Mouse (Mus musculus) frontal cortex, postnatal 36 days (tissue): ENCODE results near the gene Pola2.

Source experiments
- DNase-seq, 2 experiments: peaks; one replicate each; pipeline ENCODE4 v3.0.0; 2022; ENCODE audit warnings: low spot score in 2 of 2

Gene Pola2

DNA sequence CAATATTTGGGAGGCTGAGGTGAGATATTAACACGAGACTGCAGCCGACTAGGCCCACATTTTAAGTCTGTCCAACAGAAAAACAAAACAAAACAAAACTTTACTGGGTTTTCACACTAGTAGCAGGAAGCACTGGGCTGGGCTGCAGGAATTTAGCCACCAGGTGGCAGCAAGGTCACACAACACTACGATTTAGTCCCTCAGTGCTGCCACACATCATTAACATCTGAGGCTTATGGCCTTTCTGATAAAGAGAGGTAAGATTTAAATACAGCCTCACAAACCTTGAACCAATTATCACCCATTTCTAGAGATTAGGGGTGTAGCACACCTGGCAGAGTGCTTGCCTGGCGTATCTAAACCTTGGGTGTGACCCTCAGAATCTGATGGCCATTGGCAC, 1.3 kb upstream of the Pola2 start:
- peak; percentile 52 to 68 for DNase-seq

DNA sequence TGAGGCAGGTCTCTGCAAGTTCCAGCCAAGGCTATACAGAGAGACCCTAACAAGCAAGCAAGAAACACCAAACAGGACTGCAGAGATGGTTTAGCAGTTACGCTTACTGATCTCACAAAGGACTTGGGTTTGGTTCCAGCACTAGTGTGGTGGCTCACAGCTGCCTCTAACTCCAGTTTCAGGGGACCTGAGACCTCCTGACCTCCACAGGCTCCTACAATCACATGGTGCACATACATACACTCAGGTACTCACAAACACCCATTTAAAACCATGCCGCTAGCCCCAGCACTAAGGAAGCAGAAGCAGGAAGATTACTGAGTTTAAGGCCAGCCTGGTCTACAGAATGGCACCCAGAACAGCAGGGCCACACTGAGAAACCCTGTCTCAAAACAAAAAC, 802 bp upstream of the Pola2 start:
- DNase-seq: no peak

DNA sequence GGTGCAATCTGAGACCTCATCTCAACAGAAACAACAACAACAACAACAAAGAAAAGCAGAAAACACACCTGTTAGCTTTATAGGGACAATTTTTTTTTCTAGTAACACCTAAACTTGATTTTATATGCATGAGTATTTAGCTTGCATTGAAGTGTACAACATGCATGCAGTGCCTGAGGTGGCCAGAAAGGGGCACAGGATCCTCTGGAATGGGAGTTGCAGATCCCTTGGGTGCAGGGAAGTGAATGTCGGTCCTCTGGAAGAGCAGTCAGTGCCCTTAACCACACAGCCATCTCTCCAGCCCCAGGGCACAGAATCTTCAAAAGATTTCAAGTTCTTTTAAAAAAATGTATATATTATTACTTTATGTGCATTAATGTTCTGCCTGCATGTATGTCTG, 1.4 kb downstream of the Pola2 start:
- no peak for DNase-seq

DNA sequence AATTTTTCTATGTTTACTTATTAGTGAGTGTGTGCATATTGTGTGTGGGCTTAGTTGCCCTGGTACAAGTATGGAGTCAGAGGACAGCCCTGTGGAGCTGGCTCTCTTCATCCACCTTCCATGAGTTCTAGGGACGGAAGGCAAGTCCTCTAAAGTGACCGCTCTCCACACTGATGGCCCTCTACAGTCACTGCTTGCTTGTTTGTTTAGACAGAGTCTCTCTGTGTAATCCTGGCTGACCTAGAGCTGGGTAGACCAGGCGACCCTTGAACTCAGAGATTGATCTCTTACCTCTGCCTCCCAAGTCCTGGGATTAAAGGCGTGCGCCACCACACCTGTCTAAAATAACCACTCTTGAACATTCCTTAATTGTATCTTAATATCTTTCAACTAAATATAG, 6.6 kb downstream of the Pola2 start:
- no peak for DNase-seq

DNA sequence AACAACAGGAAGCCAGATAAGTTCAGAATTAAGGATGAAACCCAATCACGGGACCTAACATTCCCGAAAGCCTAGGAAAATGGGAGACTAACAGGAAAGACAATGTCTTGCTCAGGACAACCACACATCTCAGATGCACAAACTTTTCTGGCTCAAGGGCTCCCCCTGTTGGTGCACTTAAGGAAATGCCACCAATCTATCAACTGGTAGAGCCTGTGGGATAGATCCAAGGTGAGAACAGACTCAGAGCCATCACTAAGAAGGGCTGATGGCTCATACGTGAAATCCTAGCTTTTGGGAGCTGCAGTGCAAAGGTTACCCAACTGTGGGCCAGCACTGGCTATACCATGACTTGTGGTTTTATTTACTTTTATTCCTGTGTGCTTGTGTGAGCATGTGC, 7.3 kb downstream of the Pola2 start:
- peak; percentile 73 to 79 for DNase-seq

DNA sequence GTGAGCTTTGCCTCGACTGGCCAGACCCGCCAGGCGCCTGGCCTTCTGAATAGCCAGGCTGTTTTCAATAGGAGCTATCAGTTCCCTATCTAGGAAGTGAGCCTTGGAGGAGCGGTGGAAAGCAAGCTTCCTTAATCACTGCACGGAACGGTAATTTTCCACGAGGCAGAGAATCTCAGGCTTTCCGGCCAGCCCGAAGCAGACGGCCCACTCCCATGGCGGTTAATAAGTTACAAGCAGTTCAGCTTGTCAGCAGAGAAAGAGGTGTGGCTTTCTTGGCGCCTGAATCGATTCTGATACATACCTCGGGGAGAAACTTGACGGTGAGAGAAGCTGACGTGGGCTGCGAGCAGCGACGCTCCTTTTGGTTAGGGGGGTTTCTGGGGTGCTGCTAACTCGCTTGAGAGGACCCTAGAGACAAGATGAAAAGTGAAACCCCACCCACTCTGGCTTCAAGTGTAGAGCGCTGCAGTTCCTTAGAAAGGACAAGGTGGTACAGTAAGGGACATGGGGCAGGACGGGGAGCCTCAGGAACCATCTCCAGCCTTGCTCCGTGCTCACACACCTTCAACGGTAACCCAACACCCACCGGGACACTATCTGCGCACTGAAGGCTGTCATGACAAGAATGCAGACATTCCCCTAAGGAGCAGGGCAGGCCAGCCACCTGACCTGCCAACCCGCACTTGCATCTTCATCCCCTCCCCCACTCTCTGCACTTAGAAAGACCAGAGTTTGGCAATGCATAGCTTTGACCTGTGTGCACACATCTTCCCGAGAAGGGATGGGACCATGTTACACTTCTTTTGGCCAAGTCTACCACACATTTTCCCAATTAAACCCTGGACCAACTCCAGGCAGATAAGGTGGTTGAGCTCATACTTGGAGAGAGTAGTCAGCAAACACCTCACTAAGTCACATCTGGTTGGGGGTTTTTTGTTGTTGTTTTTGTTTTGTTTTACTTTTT, 8.0 kb downstream of the Pola2 start:
- no peak for DNase-seq

DNA sequence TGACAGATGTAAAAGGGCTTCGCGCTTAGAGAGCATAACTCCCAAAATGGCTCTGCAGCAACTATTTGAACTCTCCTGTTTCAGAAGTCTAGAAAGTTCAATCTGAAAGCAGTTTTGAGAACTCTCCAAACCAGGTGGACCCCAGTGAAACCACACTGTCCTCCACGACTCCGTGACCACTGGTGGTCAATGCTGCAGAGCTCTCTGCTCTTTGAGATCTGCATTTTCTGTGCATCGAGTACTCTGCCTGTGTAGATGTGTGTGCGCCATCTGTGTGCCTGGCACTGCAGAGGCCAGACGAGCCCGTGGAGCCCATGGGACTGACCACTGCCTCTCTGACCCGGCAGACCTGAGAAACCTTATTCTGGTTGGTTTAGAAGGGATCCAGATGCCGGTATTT, 9.1 kb downstream of the Pola2 start:
- DNase-seq: no peak

DNA sequence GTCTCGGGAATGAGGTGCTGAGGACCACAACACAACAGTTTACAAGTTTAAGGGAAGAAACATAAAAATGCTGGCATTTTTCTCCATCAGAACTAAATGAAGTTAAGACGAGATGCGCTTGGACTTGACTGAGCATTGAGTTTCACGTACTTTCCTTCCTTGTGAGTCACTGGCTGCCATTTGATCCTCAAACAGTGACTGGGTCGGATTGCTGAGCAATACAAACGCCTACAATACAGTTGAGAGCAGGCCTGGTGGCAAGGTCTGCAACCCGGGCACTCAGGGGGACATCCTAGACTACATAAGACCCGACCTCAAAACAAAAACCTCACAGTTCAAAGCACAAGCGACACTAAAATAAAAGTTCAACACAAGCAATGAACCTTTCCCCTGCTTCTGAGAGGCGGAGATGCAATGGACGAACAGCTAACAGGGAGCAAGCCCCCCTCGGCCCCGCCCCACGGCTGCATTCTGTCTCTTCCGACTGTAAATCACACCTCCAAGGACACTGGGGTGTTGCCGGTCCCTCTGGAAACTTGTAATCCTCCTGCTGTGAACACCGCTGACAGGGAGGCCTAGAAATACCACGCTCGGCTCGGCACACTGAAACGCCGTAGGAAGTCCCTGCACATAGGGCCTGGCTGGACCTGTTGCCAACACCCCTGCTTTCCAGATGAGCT, 9.8 kb downstream of the Pola2 start:
- no peak for DNase-seq

DNA sequence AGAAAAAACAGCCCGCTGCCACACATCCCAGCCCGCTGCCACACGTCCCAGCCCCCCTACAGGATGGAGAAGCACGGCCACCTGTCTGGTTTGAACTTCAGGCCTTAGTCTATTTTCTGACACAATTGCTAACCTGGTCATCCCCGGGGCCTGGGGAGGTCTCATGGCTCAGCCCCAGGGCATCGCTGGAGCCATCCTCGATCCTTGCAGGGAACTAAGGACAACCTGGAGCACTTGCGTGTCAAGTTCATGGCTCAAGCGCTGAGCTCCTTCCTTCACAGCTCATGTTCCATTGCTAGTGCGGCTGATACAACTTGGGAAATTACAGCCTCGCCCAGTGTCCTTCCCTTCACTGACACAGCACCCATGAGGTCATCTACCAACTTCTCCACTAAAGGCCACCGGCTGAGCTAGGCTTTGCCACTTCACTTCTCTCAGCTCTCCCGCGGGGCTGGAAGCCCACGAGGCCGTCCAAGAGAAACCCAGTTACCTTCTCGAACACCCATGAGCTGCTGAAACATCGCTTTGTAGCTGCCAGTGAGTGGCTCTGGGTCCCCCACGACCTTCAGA, 10.7 kb downstream of the Pola2 start:
- DNase-seq: no peak

DNA sequence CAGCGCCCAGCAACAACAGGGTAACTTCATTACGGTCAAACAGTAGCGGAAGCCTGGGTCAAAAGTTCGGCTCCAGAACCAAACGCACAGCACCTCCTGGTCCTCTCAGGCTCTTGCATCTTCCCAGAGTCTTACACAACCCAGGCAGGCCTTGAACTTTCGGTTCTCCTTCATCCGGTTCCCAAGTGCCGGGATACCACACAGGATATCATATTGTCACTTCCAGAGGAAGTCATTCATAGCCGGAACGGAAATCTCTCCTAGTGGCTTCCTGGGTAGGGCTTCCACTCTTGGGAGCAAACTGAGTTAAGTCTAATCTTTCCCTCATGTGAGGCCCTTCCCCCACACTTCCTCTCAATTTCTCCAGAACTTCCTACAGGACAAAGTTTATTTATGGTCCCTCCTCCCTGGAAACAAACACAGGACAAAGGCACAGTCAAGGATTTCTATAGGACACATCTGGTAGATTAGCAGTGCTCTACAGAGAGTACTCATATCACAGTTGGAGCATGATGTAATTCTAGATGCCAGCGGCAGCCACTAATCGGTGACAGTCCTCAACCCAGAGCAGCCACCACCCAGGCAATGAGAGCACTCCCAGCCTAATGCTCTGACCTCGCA, 11.8 kb downstream of the Pola2 start:
- no peak for DNase-seq

DNA sequence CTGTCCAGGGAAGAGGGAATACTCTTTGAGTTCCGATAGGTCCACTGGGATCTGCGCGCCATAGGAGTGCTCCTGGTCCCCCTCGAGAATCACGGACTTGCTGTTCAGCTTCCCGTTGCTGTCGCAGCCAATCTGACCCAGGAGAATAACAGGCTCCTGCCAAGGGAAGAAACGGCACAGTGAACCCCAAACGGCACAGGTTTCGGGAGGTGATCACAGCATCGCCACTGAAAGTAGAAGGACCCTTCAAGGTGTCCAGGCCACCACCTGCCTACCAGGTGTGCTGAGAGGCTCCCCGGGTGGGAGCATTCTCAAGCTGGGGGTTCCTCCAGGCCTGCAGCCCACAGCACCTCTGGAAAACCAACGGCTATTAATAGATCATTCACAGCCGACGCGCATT, 12.4 kb downstream of the Pola2 start:
- DNase-seq: no peak

DNA sequence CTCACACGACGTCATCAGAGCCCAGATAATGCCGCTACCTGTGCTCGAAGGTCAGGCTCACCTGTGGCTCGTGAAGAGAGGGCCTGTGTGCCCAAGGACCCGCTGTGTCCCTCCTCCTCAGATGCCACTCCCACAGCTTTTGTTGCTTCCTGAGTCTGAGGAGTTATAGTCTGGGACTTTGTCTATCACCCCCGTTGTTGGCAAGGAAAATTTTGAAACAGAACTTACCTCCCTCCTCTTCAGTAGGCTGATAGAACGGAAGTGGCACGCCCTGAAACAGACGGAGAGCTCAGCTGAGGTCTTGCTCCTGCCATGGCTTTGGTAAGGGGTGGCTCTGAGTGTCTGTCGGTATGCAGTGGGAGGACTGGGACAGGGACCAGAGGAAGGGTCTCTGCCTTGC, 13.8 kb downstream of the Pola2 start:
- DNase-seq: no peak

DNA sequence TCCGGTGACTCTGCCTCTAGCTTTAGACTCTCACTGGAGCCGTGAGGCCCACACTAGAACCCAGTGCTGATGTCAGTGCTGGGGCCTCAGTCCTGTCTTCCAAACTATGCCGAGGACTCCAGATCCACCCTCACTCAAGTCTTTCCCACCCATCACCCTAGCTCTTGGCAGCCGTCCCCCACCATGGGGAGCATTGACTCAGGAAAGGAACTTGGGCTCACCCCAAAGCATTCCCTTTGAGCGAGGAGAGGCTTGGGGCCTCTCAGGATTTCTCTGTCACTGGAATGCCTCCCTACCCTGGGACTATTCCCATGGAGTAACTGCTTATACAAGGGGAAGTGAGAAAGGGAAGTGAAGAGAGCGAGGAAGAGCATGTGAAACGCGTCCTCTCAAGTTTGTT, 18.1 kb downstream of the Pola2 start:
- DNase-seq: no peak

DNA sequence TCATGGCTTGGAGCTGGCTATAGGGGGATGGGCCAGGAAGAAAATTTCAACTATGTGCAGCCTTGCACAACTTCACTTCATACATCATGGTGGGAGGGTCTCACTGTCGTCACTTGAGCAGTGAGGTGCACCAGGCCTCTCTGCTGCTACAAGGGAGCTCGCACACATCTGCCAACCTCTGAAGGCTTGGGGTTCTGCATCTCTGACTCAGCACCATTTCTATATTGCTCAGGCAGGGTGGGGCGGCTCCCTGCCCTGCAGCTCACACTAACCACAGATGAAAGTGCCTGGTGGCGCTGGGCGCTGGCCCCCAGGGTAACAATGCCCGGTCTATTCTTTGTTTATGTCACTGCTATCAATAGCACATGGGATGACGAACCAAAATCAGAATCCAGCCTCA, 19.0 kb downstream of the Pola2 start:
- DNase-seq: no peak

DNA sequence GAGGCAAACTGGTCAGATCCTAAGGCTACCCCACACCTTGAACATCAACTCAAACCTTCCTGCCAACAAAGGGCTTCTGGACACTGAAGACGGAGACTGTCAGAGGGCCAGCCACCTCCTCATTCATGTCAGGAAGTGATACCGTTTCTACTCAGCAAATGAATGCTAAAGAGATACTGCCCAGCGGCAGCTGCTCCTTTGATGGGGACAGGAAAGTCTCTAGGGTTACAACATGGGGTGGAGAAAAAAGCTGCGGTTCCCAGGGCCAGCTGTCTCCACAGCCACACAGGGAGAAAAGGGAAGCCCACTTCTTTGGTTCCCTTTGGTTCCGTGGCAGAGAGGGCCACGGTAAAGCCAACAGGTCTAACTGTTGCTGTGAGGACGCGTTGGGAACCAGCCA, 19.9 kb downstream of the Pola2 start:
- no peak for DNase-seq

DNA sequence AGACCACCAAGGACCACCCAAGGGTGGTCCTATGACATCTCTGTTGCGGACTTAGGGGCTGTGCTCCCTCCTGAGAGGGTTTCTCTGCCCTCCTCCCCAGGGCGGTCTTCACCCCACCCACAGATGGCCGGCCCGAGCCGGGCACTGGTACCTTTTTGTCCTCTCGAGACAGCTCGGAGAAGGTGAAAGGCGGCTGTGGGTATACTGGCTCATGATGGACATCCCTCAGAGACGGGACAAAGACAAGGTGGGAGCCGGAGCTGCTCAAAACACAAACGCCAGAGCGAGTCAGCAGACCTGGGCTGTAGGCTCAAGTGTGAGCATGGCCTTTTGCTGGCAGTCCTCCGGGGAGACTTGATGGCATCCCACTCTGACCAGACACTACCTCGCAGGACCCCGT, 20.6 kb downstream of the Pola2 start:
- no peak for DNase-seq

DNA sequence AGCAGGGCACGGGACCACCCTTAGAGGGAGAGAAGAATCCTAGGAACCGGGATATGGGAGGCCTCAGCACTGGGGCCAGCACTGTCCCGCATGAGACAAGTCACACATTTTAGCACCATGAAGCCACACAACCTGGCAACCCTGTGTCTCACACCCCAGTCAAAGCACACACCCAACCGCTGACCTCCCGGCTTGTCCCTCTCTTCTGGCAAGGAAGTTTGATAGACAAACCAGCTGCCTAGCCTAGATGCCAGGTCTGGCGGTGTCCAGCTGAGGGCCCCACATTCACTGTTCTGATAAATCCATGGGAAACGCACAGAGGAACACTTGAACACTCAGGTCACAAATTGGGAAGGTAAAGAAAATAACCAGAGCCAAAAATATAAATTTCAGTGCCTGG, 21.4 kb downstream of the Pola2 start:
- DNase-seq: no peak

DNA sequence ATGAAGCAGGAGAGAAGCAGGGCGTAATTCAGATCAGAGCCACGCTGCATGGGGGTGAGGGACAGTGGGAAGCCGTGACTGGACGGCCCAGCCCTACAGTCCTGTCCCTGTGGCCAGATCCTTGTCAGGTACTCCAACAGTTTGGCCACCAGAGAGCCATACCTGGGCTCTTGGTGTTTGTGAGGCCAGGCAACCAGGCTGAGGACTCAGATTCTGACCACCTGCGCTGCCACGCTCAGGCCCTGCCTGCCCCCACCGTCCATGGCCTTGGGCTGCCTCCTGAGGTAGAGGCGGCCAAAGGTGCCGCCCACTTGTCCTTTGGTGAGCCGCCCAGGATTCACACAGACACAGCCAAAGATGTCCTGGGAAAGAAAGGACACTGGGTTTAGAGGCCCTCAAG, 23.3 kb downstream of the Pola2 start:
- no peak for DNase-seq

DNA sequence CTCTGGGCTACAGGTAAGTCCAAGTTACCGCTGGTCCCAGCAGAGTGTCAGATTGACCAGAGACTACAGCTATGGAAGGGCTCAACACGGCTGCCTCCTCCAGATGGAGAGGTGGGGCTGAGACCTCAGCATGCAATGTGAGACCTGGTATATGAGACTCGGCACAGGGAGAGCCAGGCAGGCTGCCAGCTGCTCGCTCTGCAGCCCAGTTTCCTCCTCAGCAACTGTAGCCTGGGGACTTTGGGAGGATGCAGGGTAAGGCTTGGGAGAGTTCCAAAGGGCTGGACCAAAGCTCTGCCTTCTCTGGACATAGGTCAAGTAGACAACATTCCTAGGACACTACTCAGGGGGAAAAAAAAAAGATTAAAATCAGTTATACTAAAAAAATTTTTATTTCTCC, 23.8 kb downstream of the Pola2 start:
- no peak for DNase-seq

DNA sequence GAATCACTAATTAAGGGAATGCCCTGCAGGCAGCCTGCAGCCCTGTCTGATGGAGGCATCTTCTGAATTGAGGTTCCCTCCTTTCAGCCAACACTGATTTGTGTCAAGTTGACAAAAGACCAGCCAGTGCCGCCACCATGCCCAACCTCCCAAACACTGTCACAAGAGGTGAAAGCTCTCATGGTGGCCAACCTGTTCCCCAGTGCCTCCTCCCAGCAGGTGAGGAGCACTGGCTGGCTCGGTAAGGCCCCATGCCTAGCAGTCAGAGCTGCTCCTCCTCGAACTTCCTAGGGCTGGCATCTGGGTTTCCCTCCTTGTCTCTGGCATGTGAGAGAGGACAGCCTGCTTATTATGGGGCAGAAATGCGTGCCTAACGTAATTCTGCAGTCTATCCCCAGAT, 24.3 kb downstream of the Pola2 start:
- no peak for DNase-seq

DNA sequence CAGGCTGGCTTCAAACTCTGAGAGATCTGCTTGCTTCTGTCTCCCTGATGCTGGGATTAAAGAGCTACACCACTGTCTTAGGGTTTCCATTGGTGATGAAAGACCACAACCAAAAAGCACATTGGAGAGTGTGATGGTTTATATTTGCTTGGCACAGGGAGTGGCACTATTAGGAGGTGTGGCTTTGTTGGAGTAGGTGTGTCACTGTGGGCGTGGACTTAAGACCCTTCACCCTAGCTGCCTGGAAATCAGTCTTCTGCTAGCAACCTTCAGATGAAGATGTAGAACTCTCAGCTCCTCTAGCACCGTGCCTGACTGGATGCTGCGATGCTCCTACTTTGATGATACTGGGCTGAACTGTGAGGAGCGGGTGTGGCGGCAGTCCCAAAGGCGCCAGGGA, 25.5 kb downstream of the Pola2 start:
- DNase-seq: no peak

DNA sequence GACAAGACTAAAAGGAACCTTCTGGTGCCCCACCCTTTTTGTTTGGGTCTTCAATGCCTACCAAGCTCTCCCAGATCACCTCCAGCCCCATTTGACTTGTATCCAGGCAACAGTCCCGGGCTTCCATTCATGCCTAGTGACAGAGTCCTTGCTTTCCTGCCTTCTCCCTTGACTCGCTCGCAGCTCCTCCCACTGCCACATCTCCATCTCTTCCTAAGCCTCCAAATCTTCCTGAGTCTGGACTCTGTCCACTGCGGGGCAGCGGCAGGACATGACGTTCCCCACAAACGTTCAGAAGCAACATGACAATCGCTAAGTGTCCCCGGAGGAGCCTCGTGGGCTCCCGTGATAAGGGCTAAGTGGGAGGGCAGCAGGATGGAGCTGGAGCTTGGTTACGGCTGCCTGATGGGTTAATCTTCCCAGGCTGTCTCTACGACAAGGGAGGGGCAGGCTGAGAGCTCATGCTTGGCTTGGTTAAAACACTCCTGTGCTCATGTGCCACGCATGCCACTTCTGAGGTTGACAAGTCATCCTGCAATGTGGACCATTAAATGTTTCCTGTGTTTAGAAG, 26.1 kb downstream of the Pola2 start:
- no peak for DNase-seq
